Mouse (Mus musculus) forebrain, embryonic 16.5 days (tissue): ENCODE results near the gene Cdc40. TPM values are rescaled to one million over a fixed set of nuclear protein-coding genes. Genes with fewer than 3 reads are reported as not detected.

Source experiments
- ATAC-seq: fragments of 200-750 bp; cut with Nextera tagmentation; 2 replicates; pipeline ENCODE4 v1.8.0; 2017; ENCODE audit warnings: mild to moderate bottlenecking, moderate library complexity
- H3K27ac ChIP-seq: fragments of 300-500 bp; sonication (generic); 2 replicates; pipeline ENCODE4 v1.5.1; 2014; ENCODE audit warnings: low read length, control low read depth
- H3K27me3 ChIP-seq: fragments of 300-500 bp; sonication (generic); replicated peaks from 2 replicates; pipeline ENCODE4 v1.6.1; 2014; ENCODE audit warnings: low read length; ENCODE audit not compliant: control insufficient read depth, insufficient read depth
- H3K36me3 ChIP-seq: fragments of 300-500 bp; sonication (generic); 2 replicates; pipeline ENCODE4 v1.6.1; 2014; ENCODE audit not compliant: control insufficient read depth, insufficient read depth
- H3K4me1 ChIP-seq: fragments of 300-500 bp; sonication (generic); replicated peaks from 2 replicates; pipeline ENCODE4 v1.6.1; 2014; ENCODE audit warnings: low read length; ENCODE audit not compliant: control insufficient read depth, insufficient read depth
- H3K4me2 ChIP-seq: fragments of 300-500 bp; sonication (generic); 2 replicates; pipeline ENCODE4 v1.6.1; 2014; ENCODE audit warnings: mild to moderate bottlenecking, low read length, control low read depth
- H3K4me3 ChIP-seq: fragments of 300-500 bp; sonication (generic); replicated peaks from 2 replicates; pipeline ENCODE4 v1.5.1; 2014; ENCODE audit warnings: mild to moderate bottlenecking, low read length, control low read depth
- H3K9ac ChIP-seq: fragments of 300-500 bp; sonication (generic); replicated peaks from 2 replicates; pipeline ENCODE4 v1.6.1; 2014; ENCODE audit warnings: low read depth, low read length, control low read depth
- H3K9me3 ChIP-seq: fragments of 300-500 bp; sonication (generic); 2 replicates; pipeline ENCODE4 v1.6.1; 2016; ENCODE audit warnings: low read length; ENCODE audit not compliant: control insufficient read depth
- WGBS: fragments of 180-500 bp; shearing (Covaris S2); extraction: QIAGEN DNeasy Blood & Tissue Kit; methylation state at CpG from one replicate; pipeline ENCODE4 v1.1.7; 2014; 5-methylcytosine and 5-hydroxymethylcytosine counted together
- polyA plus RNA-seq: library from polyadenylated mRNA; unstranded; fragments of >200 nt; fragmentation: Nextera tagmentation; extraction: Ambion mirVana; gene quantifications from 2 replicates; pipeline ENCODE4 v1.2.1, GENCODE M21; 2015

The Cdc40 gene
- polyA plus RNA-seq, 1 experiment from 2014 or later = 33.6 TPM

- H3K9ac ChIP-seq = no peak overlapping the region
- 78% methylated on average over 5 of the region's 5 CpGs for whole genome bisulfite sequencing
- peaks cover 4% of the 10 kb centered on the region; the same call in 1 of the 2 replicates for H3K4me1 ChIP-seq
- ATAC-seq = no peak
- no peak overlapping the region for H3K27ac ChIP-seq
- H3K27me3 ChIP-seq = no peaks in the 10 kb centered on the region
- no peak overlapping the region for H3K4me2 ChIP-seq
- H3K9me3 ChIP-seq = no peaks in the 10 kb centered on the region
- no peaks in the 10 kb centered on the region for H3K36me3 ChIP-seq
- no peak overlapping the region for H3K4me3 ChIP-seq
Measured at GRCm38 (mm10) chr10:40896656-40897055, 13.5 kb upstream of the Cdc40 start.

- Histone ChIP-seq H3K4me1 (peaks cover 4% of the 10 kb centered on the region; the same call in 1 of the 2 replicates), H3K36me3 (no peaks in the 10 kb centered on the region), H3K9ac (no peak overlapping the region), H3K27me3 (no peaks in the 10 kb centered on the region), H3K4me3 (no peak overlapping the region), H3K4me2 (no peak overlapping the region), H3K9me3 (no peaks in the 10 kb centered on the region), H3K27ac (no peak overlapping the region)
- 95% methylated on average over 12 of the region's 12 CpGs for WGBS
- ATAC-seq = no peak
Measured at GRCm38 (mm10) chr10:40895765-40896164, 12.7 kb upstream of the Cdc40 start.

- no peak overlapping the region for H3K27ac ChIP-seq
- H3K9me3 ChIP-seq = no peaks in the 10 kb centered on the region
- no peak for ATAC-seq
- H3K4me2 ChIP-seq = no peak overlapping the region
- no peak overlapping the region for H3K9ac ChIP-seq
- H3K4me1 ChIP-seq = 0 out of 2 replicates have a peak, but pooled peaks cover 4% of the 10 kb centered on the region
- 90% methylated on average over 4 of the region's 4 CpGs for WGBS
- no peaks in the 10 kb centered on the region for H3K36me3 ChIP-seq
- no peak overlapping the region for H3K4me3 ChIP-seq
- H3K27me3 ChIP-seq = no peaks in the 10 kb centered on the region
Measured at GRCm38 (mm10) chr10:40889146-40889545, 6.0 kb upstream of the Cdc40 start.

- WGBS = 72% methylated on average over 2 of the region's 2 CpGs
- Histone ChIP-seq H3K9ac (no peak overlapping the region), H3K36me3 (no peaks in the 10 kb centered on the region), H3K4me3 (no peak overlapping the region), H3K27me3 (no peaks in the 10 kb centered on the region), H3K27ac (no peak overlapping the region), H3K9me3 (no peaks in the 10 kb centered on the region), H3K4me2 (no peak overlapping the region), H3K4me1 (no peaks in the 10 kb centered on the region)
- ATAC-seq = no peak
Measured at GRCm38 (mm10) chr10:40887316-40887715, 4.2 kb upstream of the Cdc40 start.

GRCm38 (mm10) chr10:40885432-40885831 lies 2.3 kb upstream of the Cdc40 start:
- Histone ChIP-seq H3K4me3 (peak overlapping the region; percentile 32), H3K36me3 (no peaks in the 10 kb centered on the region), H3K4me1 (peaks cover 14% of the 10 kb centered on the region), H3K27me3 (no peaks in the 10 kb centered on the region), H3K4me2 (peak overlapping the region; percentile 52), H3K9me3 (no peaks in the 10 kb centered on the region), H3K9ac (no peak overlapping the region), H3K27ac (no peak overlapping the region)
- WGBS = 32% methylated on average over 7 of the region's 7 CpGs
- ATAC-seq = no peak

- H3K4me1 ChIP-seq = peaks cover 14% of the 10 kb centered on the region
- H3K27ac ChIP-seq = peak overlapping the region; percentile 99
- peak overlapping the region; percentile 96 for H3K4me3 ChIP-seq
- H3K9me3 ChIP-seq = no peaks in the 10 kb centered on the region
- peak overlapping the region; percentile 95 for H3K9ac ChIP-seq
- H3K36me3 ChIP-seq = no peaks in the 10 kb centered on the region
- WGBS = under 1% methylated on average over 33 of the region's 40 CpGs
- no peaks in the 10 kb centered on the region for H3K27me3 ChIP-seq
- peak; percentile 9 for ATAC-seq
- peak overlapping the region; percentile 53 for H3K4me2 ChIP-seq
Measured at GRCm38 (mm10) chr10:40884279-40884806, 1.2 kb upstream of the Cdc40 start.

- Histone ChIP-seq H3K9me3 (no peaks in the 10 kb centered on the region), H3K4me3 (peak overlapping the region; percentile 96), H3K36me3 (no peaks in the 10 kb centered on the region), H3K4me2 (peak overlapping the region; percentile 53), H3K4me1 (peaks cover 14% of the 10 kb centered on the region), H3K9ac (peak overlapping the region; percentile 95), H3K27ac (peak overlapping the region; percentile 99), H3K27me3 (no peaks in the 10 kb centered on the region)
- peak; percentile 89 for ATAC-seq
- under 1% methylated on average over 66 of the region's 87 CpGs for WGBS
Measured at GRCm38 (mm10) chr10:40883644-40884278, 650 bp upstream of the Cdc40 start.

GRCm38 (mm10) chr10:40882333-40882732 lies 778 bp downstream of the Cdc40 start:
- no peak for ATAC-seq
- 11% methylated on average over 9 of the region's 9 CpGs for WGBS

GRCm38 (mm10) chr10:40881236-40881635 lies 1.9 kb downstream of the Cdc40 start:
- Histone ChIP-seq H3K9ac (no peak overlapping the region), H3K27ac (no peak overlapping the region), H3K9me3 (no peaks in the 10 kb centered on the region), H3K4me2 (no peak overlapping the region), H3K36me3 (no peaks in the 10 kb centered on the region), H3K4me3 (no peak overlapping the region), H3K4me1 (peaks cover 14% of the 10 kb centered on the region), H3K27me3 (no peaks in the 10 kb centered on the region)
- ATAC-seq = no peak
- WGBS = 69% methylated on average over 3 of the region's 3 CpGs

More at GRCm38 (mm10) chr10:40882333-40882732, 778 bp downstream of the Cdc40 start:
- Histone ChIP-seq H3K4me3 (peak overlapping the region; percentile 96), H3K4me2 (peak overlapping the region; percentile 71), H3K36me3 (no peaks in the 10 kb centered on the region), H3K4me1 (peaks cover 14% of the 10 kb centered on the region), H3K27me3 (no peaks in the 10 kb centered on the region), H3K9ac (peak overlapping the region; percentile 83), H3K27ac (no peak overlapping the region; the same call in 1 of the 2 replicates), H3K9me3 (no peaks in the 10 kb centered on the region)
